30 mouse cellular contexts compared by ENCODE assay signal in the genomic region with DNA sequence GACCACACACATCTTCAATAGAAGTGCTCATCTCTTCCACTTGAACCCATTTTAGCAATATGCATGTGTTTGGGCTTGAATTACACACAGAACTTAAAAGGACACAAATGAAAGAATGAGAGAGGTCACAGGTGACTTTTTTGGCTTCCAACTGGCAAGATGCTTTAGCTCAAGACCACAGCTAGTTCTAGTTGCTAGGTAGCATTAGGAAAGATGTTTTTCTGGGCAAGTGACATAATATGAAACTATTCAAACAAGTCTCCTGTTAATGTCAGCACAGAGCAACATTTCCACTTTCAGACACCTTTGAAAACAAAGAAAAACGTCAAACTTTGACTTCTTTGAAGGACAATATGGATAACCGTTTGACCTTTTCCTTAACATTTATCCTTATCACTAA.
"Had no signal": no experiment of that assay in that cellular context is flagged by ENCODE, and none has a peak within 500 bp of the region (broad histone marks: within the 10 kb centered on the region; RNA-seq: fewer than 3 reads in every experiment).

No protein-coding gene starts in this region.

- H3K36me3 ChIP-seq: limb, embryonic 10.5 days; limb, embryonic 12.5 days; limb, embryonic 13.5 days; limb, embryonic 15.5 days; liver, embryonic 12.5 days; liver, embryonic 13.5 days; liver, embryonic 15.5 days; lung, embryonic 15.5 days; midbrain, embryonic 10.5 days; midbrain, embryonic 12.5 days; midbrain, embryonic 13.5 days; midbrain, embryonic 15.5 days; neural tube, embryonic 12.5 days had no signal

- H3K27ac ChIP-seq: limb, embryonic 10.5 days; limb, embryonic 12.5 days; limb, embryonic 13.5 days; limb, embryonic 15.5 days; liver, embryonic 12.5 days; liver, embryonic 13.5 days; liver, embryonic 14.5 days; liver, embryonic 15.5 days; lung, embryonic 15.5 days; macrophage; midbrain, embryonic 10.5 days; midbrain, embryonic 12.5 days; midbrain, embryonic 13.5 days; midbrain, embryonic 15.5 days; neural tube, embryonic 12.5 days had no signal

- DNase-seq: left cerebral cortex, postnatal 4 days; liver; liver, embryonic 13.5 days; liver, postnatal 0 days; lung, adult 18-20 months; lung, adult 2 months; lung, embryonic 14.5 days; lung, postnatal 10 days; lung, postnatal 14 days; lung, postnatal 36 days; lung, postnatal 4 days; midbrain, embryonic 14.5 days had no signal

- H3K4me2 ChIP-seq: limb, embryonic 12.5 days; limb, embryonic 13.5 days; limb, embryonic 15.5 days; liver, embryonic 11.5 days; liver, embryonic 12.5 days; liver, embryonic 13.5 days; liver, embryonic 15.5 days; lung, embryonic 14.5 days; lung, embryonic 15.5 days; midbrain, embryonic 11.5 days; midbrain, embryonic 12.5 days; midbrain, embryonic 13.5 days; midbrain, embryonic 15.5 days; neural tube, embryonic 12.5 days had no signal

- H3K4me1 ChIP-seq: limb, embryonic 10.5 days; limb, embryonic 12.5 days; limb, embryonic 13.5 days; limb, embryonic 15.5 days; liver, embryonic 12.5 days; liver, embryonic 13.5 days; liver, embryonic 15.5 days; lung, embryonic 15.5 days; megakaryocyte, embryonic 14.5 days; midbrain, embryonic 10.5 days; midbrain, embryonic 12.5 days; midbrain, embryonic 13.5 days; midbrain, embryonic 15.5 days; neural tube, embryonic 12.5 days had no signal

- H3K9me3 ChIP-seq: limb, embryonic 10.5 days; limb, embryonic 12.5 days; limb, embryonic 13.5 days; limb, embryonic 15.5 days; liver, embryonic 12.5 days; liver, embryonic 13.5 days; liver, embryonic 15.5 days; lung, embryonic 15.5 days; megakaryocyte, embryonic 14.5 days; midbrain, embryonic 10.5 days; midbrain, embryonic 12.5 days; midbrain, embryonic 13.5 days; midbrain, embryonic 15.5 days; neural tube, embryonic 12.5 days had no signal

- H3K9ac ChIP-seq: limb, embryonic 12.5 days; limb, embryonic 13.5 days; limb, embryonic 15.5 days; liver, embryonic 12.5 days; liver, embryonic 13.5 days; liver, embryonic 14.5 days; liver, embryonic 15.5 days; liver, postnatal 0 days; lung, embryonic 14.5 days; lung, embryonic 15.5 days; midbrain, embryonic 12.5 days; midbrain, embryonic 13.5 days; midbrain, embryonic 15.5 days; neural tube, embryonic 12.5 days had no signal

- H3K27me3 ChIP-seq: limb, embryonic 12.5 days; limb, embryonic 13.5 days; limb, embryonic 15.5 days; liver, embryonic 12.5 days; liver, embryonic 13.5 days; liver, embryonic 15.5 days; lung, embryonic 15.5 days; megakaryocyte, embryonic 14.5 days; midbrain, embryonic 12.5 days; midbrain, embryonic 13.5 days; midbrain, embryonic 15.5 days; neural tube, embryonic 12.5 days had no signal

- H3K4me3 ChIP-seq: limb, embryonic 10.5 days; limb, embryonic 12.5 days; limb, embryonic 13.5 days; limb, embryonic 15.5 days; liver, embryonic 12.5 days; liver, embryonic 13.5 days; liver, embryonic 15.5 days; lung, embryonic 15.5 days; megakaryocyte, embryonic 14.5 days; midbrain, embryonic 10.5 days; midbrain, embryonic 12.5 days; midbrain, embryonic 13.5 days; midbrain, embryonic 15.5 days; myocyte; neural tube, embryonic 12.5 days had no signal
